Mouse (Mus musculus) MEL (cell line): ENCODE measurements around the gene Syna. TPM values are rescaled to one million over a fixed set of nuclear protein-coding genes. Genes with fewer than 3 reads are reported as not detected.
A peak's percentile ranks its signal among the peaks of the same experiment; 100 is the strongest.

Experiments used
- DNase-seq: peaks from one replicate; pipeline ENCODE4 v3.0.0; 2011; ENCODE audit warnings: low read depth, low spot score
- H3K27ac ChIP-seq: 2 replicates; pipeline ENCODE4 v1.5.1; 2012; ENCODE audit warnings: low read depth, mild to moderate bottlenecking, control low read depth, low read length, moderate library complexity; ENCODE audit not compliant: control insufficient read depth
- H3K27me3 ChIP-seq, 2 experiments: fragments of 150-350 bp in 1 of 2; sonication (generic) in 1 of 2; 2 replicates each; pipeline ENCODE4 v1.6.1; 2012; ENCODE audit warnings: low read length in 2 of 2, mild to moderate bottlenecking in 2 of 2, improper control_type of control experiment in 1 of 2, moderate library complexity in 1 of 2; ENCODE audit not compliant: insufficient read depth in 2 of 2, control insufficient read depth in 1 of 2
- H3K36me3 ChIP-seq, 2 experiments: 2 replicates each; pipeline ENCODE4 v1.6.1; 2012 to 2014; ENCODE audit warnings: low read length in 2 of 2, improper control_type of control experiment in 1 of 2, inconsistent platforms in 1 of 2, mild to moderate bottlenecking in 1 of 2; ENCODE audit not compliant: insufficient read depth in 2 of 2, control insufficient read depth in 1 of 2
- H3K4me1 ChIP-seq, 2 experiments: fragments of 150-350 bp in 1 of 2; sonication (generic) in 1 of 2; 2 replicates each; pipeline ENCODE4 v1.6.1; 2012; ENCODE audit warnings: low read length in 2 of 2, improper control_type of control experiment in 1 of 2, mild to moderate bottlenecking in 1 of 2; ENCODE audit not compliant: insufficient read depth in 2 of 2, control insufficient read depth in 1 of 2
- H3K4me3 ChIP-seq, 2 experiments: fragments of 150-350 bp in 1 of 2; sonication (generic) in 1 of 2; 2 replicates each; pipeline ENCODE4 v1.5.1; 2012; ENCODE audit warnings: low read depth in 2 of 2, low read length in 2 of 2, mild to moderate bottlenecking in 2 of 2, moderate library complexity in 2 of 2, control low read depth in 1 of 2, improper control_type of control experiment in 1 of 2; ENCODE audit not compliant: control insufficient read depth in 1 of 2, insufficient read depth in 1 of 2
- H3K79me2 ChIP-seq: 2 replicates; pipeline ENCODE4 v1.6.1; 2012; ENCODE audit warnings: mild to moderate bottlenecking, low read length, moderate library complexity; ENCODE audit not compliant: control insufficient read depth, poor library complexity, insufficient read depth
- H3K9ac ChIP-seq: 2 replicates; pipeline ENCODE4 v1.6.1; 2012; ENCODE audit warnings: low read depth, mild to moderate bottlenecking, control low read depth, low read length, moderate library complexity; ENCODE audit not compliant: control insufficient read depth, poor library complexity, severe bottlenecking
- H3K9me3 ChIP-seq: fragments of 150-350 bp; sonication (generic); replicated peaks from 2 replicates; pipeline ENCODE4 v1.6.1; 2012; ENCODE audit warnings: mild to moderate bottlenecking, low read length, improper control_type of control experiment, moderate library complexity; ENCODE audit not compliant: insufficient read depth
- CTCF ChIP-seq, 3 experiments: IDR thresholded peaks in 2 of 3; conservative IDR thresholded peaks in 1 of 3; 2 replicates each; pipeline ENCODE4 v1.5.1; 2011 to 2012; ENCODE audit warnings: low read length in 3 of 3, low read depth in 2 of 3, mild to moderate bottlenecking in 2 of 3, improper control_type of control experiment in 1 of 3, inconsistent platforms in 1 of 3, mixed read lengths in 1 of 3, moderate library complexity in 1 of 3; ENCODE audit not compliant: control insufficient read depth in 1 of 3, insufficient read depth in 1 of 3, poor library complexity in 1 of 3, severe bottlenecking in 1 of 3
- E2F4 ChIP-seq: IDR thresholded peaks from 2 replicates; pipeline ENCODE4 v1.6.1; 2011; ENCODE audit warnings: low read depth, low read length, improper control_type of control experiment, borderline replicate concordance
- ELF1 ChIP-seq: IDR thresholded peaks from 2 replicates; pipeline ENCODE4 v1.6.1; 2014; ENCODE audit warnings: low read depth, mild to moderate bottlenecking, inconsistent platforms, low read length, improper control_type of control experiment, moderate library complexity
- ETS1 ChIP-seq: IDR thresholded peaks from 2 replicates; pipeline ENCODE4 v1.6.1; 2012; ENCODE audit warnings: low read depth, mild to moderate bottlenecking, inconsistent platforms, low read length, improper control_type of control experiment, moderate library complexity
- GATA1 ChIP-seq: IDR thresholded peaks from 2 replicates; pipeline ENCODE4 v1.6.1; 2011; ENCODE audit warnings: low read depth, low read length, improper control_type of control experiment
- JUND ChIP-seq: IDR thresholded peaks from 2 replicates; pipeline ENCODE4 v1.6.1; 2011; ENCODE audit warnings: low read depth, mild to moderate bottlenecking, improper control_type of control experiment, low read length
- MYC ChIP-seq: IDR thresholded peaks from 2 replicates; pipeline ENCODE4 v1.6.1; 2011; ENCODE audit warnings: low read depth, mild to moderate bottlenecking, low read length, improper control_type of control experiment, moderate library complexity
- NELFE ChIP-seq: IDR thresholded peaks from 2 replicates; pipeline ENCODE4 v1.6.1; 2011; ENCODE audit warnings: low read depth, low read length, improper control_type of control experiment
- POLR2AphosphoS2 ChIP-seq: IDR thresholded peaks from 2 replicates; pipeline ENCODE4 v1.6.1; 2011; ENCODE audit warnings: low read length, improper control_type of control experiment
- POLR2AphosphoS5 ChIP-seq: IDR thresholded peaks from 2 replicates; pipeline ENCODE4 v1.6.1; 2012; ENCODE audit warnings: low read depth, borderline replicate concordance, mild to moderate bottlenecking, inconsistent platforms, low read length, moderate library complexity, mixed read lengths
- RAD21 ChIP-seq: IDR thresholded peaks from 2 replicates; pipeline ENCODE4 v1.6.1; 2011; ENCODE audit warnings: mild to moderate bottlenecking, low read depth, low read length, improper control_type of control experiment
- SIN3A ChIP-seq: IDR thresholded peaks from 2 replicates; pipeline ENCODE4 v1.6.1; 2012; ENCODE audit warnings: low read length, improper control_type of control experiment, inconsistent platforms
- SMC3 ChIP-seq: IDR thresholded peaks from 2 replicates; pipeline ENCODE4 v1.6.1; 2011; ENCODE audit warnings: low read depth, low read length, improper control_type of control experiment
- TCF12 ChIP-seq: IDR thresholded peaks from 2 replicates; pipeline ENCODE4 v1.6.1; 2014; ENCODE audit warnings: low read depth, mild to moderate bottlenecking, inconsistent platforms, low read length, improper control_type of control experiment, moderate library complexity
- USF1 ChIP-seq: IDR thresholded peaks from 2 replicates; pipeline ENCODE4 v1.6.1; 2014; ENCODE audit warnings: low read depth, mild to moderate bottlenecking, inconsistent platforms, low read length, improper control_type of control experiment, moderate library complexity
- USF2 ChIP-seq, 2 experiments: IDR thresholded peaks; 2 replicates each; pipeline ENCODE4 v1.6.1; 2011 to 2012; ENCODE audit warnings: improper control_type of control experiment in 2 of 2, low read length in 2 of 2, borderline replicate concordance in 1 of 2, inconsistent platforms in 1 of 2, low read depth in 1 of 2, mild to moderate bottlenecking in 1 of 2; ENCODE audit not compliant: insufficient read depth in 1 of 2
- ZKSCAN1 ChIP-seq: IDR thresholded peaks from 2 replicates; pipeline ENCODE4 v1.6.1; 2012; ENCODE audit warnings: low read depth, mild to moderate bottlenecking, inconsistent platforms, low read length, improper control_type of control experiment, moderate library complexity
- ZNF384 ChIP-seq: IDR thresholded peaks from 2 replicates; pipeline ENCODE4 v1.6.1; 2012; ENCODE audit warnings: low read depth, mild to moderate bottlenecking, inconsistent platforms, low read length, improper control_type of control experiment
- polyA plus RNA-seq, 2 experiments: library from polyadenylated mRNA; stranded (reverse) in 1 of 2; unstranded in 1 of 2; fragments of >175 nt in 1 of 2; fragments of >200 nt in 1 of 2; gene quantifications; 2 replicates each; pipeline versions ENCODE4 v1.2.1 to v1.2.4; 2012; ENCODE audit warnings: low replicate concordance in 2 of 2, low read depth in 1 of 2; ENCODE audit not compliant: insufficient read length in 2 of 2, insufficient read depth in 1 of 2, missing spikeins in 1 of 2
- total RNA-seq: library from RNA; depleted of rRNA; stranded (reverse); fragments of 300-350 nt; gene quantifications from 2 replicates; pipeline ENCODE4 v1.2.3, GENCODE M21; 2012

The Syna gene
- total and polyA plus RNA-seq, 3 experiments = 0.21 TPM; not detected in 2

GRCm38 (mm10) chr5:134606314-134606713, 46.3 kb upstream of the Syna start:
- no peaks in the 10 kb centered on the region for H3K27me3 ChIP-seq
- H3K4me3 ChIP-seq = no peak overlapping the region
- H3K27ac ChIP-seq = peak overlapping the region; percentile 75
- peak; percentile 40 for DNase-seq
- H3K79me2 ChIP-seq = no peaks in the 10 kb centered on the region
- peaks cover 0 to 6% of the 10 kb centered on the region in 2 experiments; a peak in 2 of 4 replicates for H3K36me3 ChIP-seq
- no peak overlapping the region; the same call in 1 of the 2 replicates for H3K9ac ChIP-seq
- TF ChIP-seq NELFE = no peak
- TF ChIP-seq SMC3 = peak; percentile 5; the same call in 1 of the 2 replicates
- peak; percentile 15 to 52 (median 43); a peak in 4 of 6 replicates for TF ChIP-seq CTCF (IDR thresholded peaks at IDR 0.05 in 2 of 3, conservative IDR thresholded peaks at IDR 0.05 in 1 of 3; ENCODE audit: control insufficient read depth in 1 of 3, insufficient read depth in 1 of 3, low read depth in 2 of 3, low read length in 3 of 3, poor library complexity in 1 of 3, severe bottlenecking in 1 of 3)
- H3K4me1 ChIP-seq = peaks cover 8 to 10% of the 10 kb centered on the region in 2 experiments
- H3K9me3 ChIP-seq = no peaks in the 10 kb centered on the region

DNA sequence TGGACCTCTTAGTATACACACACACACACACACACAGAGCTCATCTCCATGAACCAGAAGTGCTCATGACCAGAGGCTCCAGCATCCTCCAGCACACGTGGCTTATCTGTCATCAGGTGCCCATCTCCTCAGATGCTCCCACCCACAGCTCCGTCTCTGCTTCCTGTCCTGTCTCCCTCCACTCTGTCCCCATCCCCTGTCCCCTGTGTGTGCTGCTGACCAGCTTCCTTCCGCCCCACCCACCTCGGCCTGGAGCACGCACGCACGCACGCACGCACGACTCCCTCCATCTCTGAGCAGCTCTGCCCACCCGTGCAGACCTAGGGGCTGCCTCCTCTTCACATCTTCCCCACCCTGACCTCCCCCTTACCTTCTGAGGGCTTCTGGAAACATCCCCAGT, 44.4 kb upstream of the Syna start:
- TF ChIP-seq SIN3A (no peak), ZNF384 (no peak), MYC (no peak), USF1 (no peak), RAD21 (no peak), NELFE (no peak), E2F4 (no peak), CTCF (IDR thresholded peaks at IDR 0.05 in 2 of 3, conservative IDR thresholded peaks at IDR 0.05 in 1 of 3; ENCODE audit: control insufficient read depth in 1 of 3, insufficient read depth in 1 of 3, low read depth in 2 of 3, low read length in 3 of 3, poor library complexity in 1 of 3, severe bottlenecking in 1 of 3) (no peak), USF2 (IDR thresholded peaks at IDR 0.05; ENCODE audit: borderline replicate concordance in 1 of 2, insufficient read depth in 1 of 2, low read depth in 1 of 2, low read length in 2 of 2) (no peak), POLR2AphosphoS2 (no peak), TCF12 (no peak), SMC3 (no peak), JUND (no peak), ZKSCAN1 (no peak)
- no peak overlapping the region for H3K27ac ChIP-seq
- no peaks in the 10 kb centered on the region for H3K79me2 ChIP-seq
- H3K4me3 ChIP-seq = no peak overlapping the region
- no peak overlapping the region for H3K9ac ChIP-seq
- no peaks in the 10 kb centered on the region for H3K9me3 ChIP-seq
- DNase-seq = no peak
- peaks cover 8 to 10% of the 10 kb centered on the region in 2 experiments for H3K4me1 ChIP-seq
- H3K27me3 ChIP-seq = no peaks in the 10 kb centered on the region
- H3K36me3 ChIP-seq = peaks cover 0 to 6% of the 10 kb centered on the region in 2 experiments; a peak in 2 of 4 replicates

DNA sequence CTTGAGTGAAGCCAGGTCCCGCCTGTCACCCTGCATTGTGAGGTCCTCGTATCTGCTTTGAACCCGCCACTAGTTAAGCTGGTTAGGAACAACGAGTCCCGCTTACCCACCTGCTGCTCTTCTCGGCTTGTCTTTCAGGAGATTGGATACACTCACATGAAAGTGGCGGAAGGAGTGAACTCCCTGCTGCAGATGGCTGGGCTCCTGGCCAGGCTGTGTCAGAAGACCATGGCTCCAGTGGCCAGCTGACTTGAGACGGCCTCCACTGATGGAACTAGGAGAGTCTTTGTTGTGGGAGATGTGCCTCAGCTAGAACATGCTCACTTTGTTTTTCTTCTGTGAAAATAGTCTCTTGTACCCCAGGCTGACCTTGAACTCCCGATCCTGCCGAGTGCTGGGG, 37.7 kb upstream of the Syna start:
- peaks cover 0 to 2% of the 10 kb centered on the region in 2 experiments; a peak in 2 of 4 replicates for H3K36me3 ChIP-seq
- DNase-seq = no peak

More for the DNA sequence above, 37.7 kb upstream of the Syna start:
- peaks cover 0 to 1% of the 10 kb centered on the region in 2 experiments; a peak in 1 of 4 replicates for H3K4me1 ChIP-seq
- no peak overlapping the region for H3K4me3 ChIP-seq
- TF ChIP-seq ELF1 (no peak), SIN3A (no peak), POLR2AphosphoS5 (no peak), NELFE (no peak), ETS1 (no peak), GATA1 (no peak)
- no peak overlapping the region for H3K27ac ChIP-seq
- no peaks in the 10 kb centered on the region for H3K27me3 ChIP-seq
- no peaks in the 10 kb centered on the region for H3K79me2 ChIP-seq
- H3K9me3 ChIP-seq = no peaks in the 10 kb centered on the region
- H3K9ac ChIP-seq = no peak overlapping the region
